Mouse (Mus musculus): ENCODE measurements around the gene Fam3b. TPM values are rescaled to one million over a fixed set of nuclear protein-coding genes. Genes with fewer than 3 reads are reported as not detected.

Fam3b gene
- polyA plus RNA-seq, 1 experiment from 2014 or later, result not detected

DNA sequence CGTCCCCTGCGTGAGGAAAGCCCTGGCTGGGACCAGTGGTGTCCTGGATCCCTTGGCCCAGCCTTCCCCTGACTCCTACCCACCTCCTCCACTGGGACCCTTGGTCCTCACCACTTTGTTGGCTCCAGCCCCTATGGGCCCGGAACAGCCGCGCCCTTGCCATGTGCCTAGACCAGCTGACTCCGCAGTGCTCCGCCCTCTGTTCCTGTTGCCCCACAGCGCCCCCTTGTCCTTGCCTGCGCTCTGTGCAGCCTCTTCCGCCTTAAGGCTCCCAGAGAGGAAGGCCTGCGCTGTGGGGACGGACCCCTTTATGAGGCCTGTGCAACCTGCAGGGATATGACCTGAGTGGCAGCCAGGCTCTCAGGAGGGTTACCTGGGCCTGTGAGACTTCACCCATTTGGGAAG, 2.3 kb downstream of the Fam3b start:
- Histone ChIP-seq H3K27ac (replicated peaks) (no peak overlapping the region), H3K27me3 (replicated peaks) (no peaks in the 10 kb centered on the region), H3K9me3 (replicated peaks) (no peaks in the 10 kb centered on the region), H3K4me3 (replicated peaks) (no peak overlapping the region), H3K4me2 (no peak overlapping the region), H3K4me1 (peaks cover 5% of the 10 kb centered on the region; the same call in 1 of the 2 replicates), H3K36me3 (no peaks in the 10 kb centered on the region), H3K9ac (replicated peaks) (no peak overlapping the region)
- no peak for ATAC-seq (ENCODE audit: low FRiP score)
- 92% methylated on average over 12 of the region's 12 CpGs for WGBS

DNA sequence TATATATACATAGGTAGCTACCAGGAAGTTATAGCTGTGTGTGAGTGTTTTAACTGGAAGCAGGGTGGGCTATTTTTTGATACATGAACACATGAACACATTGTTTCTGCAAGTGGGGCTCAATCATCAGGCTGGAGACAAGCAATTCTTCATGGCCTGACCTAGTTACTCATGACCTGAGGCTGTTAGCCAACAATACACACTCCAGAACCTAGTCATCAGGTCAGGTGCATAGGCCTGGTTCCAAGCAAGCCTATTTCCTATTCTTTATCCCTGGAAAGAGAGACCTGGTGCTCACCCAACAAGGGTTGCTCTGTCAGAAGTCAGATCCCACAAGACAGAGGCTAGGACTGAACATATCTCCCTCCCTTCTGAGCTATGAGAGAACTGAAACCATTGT, 3.1 kb downstream of the Fam3b start:
- ATAC-seq (ENCODE audit: low FRiP score), result no peak
- Histone ChIP-seq H3K4me3 (replicated peaks) (no peak overlapping the region), H3K27me3 (replicated peaks) (no peaks in the 10 kb centered on the region), H3K9me3 (replicated peaks) (no peaks in the 10 kb centered on the region), H3K4me1 (peaks cover 5% of the 10 kb centered on the region; the same call in 1 of the 2 replicates), H3K9ac (replicated peaks) (no peak overlapping the region), H3K36me3 (no peaks in the 10 kb centered on the region), H3K4me2 (no peak overlapping the region), H3K27ac (replicated peaks) (no peak overlapping the region)

DNA sequence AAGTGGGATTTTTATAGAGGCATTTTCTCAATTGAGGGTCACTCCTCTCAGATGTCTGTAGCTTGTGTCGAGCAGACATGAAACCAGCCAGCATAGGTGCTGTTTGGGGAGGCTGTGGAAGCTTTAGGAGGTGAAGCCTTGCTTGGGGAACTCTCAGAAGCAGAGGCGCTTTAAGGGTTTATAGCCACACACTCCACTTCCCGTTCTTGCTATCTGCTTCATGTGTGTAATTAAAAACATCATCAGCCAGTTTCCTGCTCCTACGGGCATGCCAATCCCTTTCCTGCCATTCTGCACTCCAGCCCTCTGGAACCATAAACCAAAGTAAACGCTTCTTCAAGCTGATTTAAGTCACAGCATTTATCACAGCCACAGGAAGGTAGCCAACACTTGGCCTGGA, 3.8 kb downstream of the Fam3b start:
- no peak overlapping the region for H3K27ac ChIP-seq (replicated peaks)
- H3K4me1 ChIP-seq, result peaks cover 5% of the 10 kb centered on the region; the same call in 1 of the 2 replicates
- no peak overlapping the region for H3K4me3 ChIP-seq (replicated peaks)
- ATAC-seq (ENCODE audit: low FRiP score), result no peak
- H3K27me3 ChIP-seq (replicated peaks), result no peaks in the 10 kb centered on the region
- H3K9me3 ChIP-seq (replicated peaks), result no peaks in the 10 kb centered on the region
- no peak overlapping the region for H3K9ac ChIP-seq (replicated peaks)
- 31% methylated on average over 5 of the region's 5 CpGs for WGBS
- no peak overlapping the region for H3K4me2 ChIP-seq
- H3K36me3 ChIP-seq, result no peaks in the 10 kb centered on the region

DNA sequence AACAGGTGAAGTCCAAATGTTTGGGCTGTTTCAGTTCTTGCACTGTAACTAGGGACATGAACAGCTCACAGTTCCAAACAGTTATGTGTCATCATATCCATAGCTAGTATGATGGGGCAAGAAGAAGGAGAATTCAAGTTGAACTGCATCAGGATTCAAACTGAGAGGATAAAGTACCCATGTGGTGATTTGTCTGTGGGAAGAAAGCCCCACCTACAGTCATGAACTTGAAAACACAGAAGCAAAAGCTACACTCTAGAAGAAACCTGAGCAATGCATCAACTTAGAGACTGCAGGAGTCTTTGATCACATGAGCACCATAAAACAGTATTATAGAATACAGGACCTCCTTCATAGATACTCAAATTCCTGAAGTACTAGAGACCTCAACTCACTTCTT, 6.8 kb downstream of the Fam3b start:
- no peak overlapping the region for H3K4me3 ChIP-seq (replicated peaks)
- peaks cover 5% of the 10 kb centered on the region; the same call in 1 of the 2 replicates for H3K4me1 ChIP-seq
- no peak for ATAC-seq (ENCODE audit: low FRiP score)
- no peak overlapping the region for H3K9ac ChIP-seq (replicated peaks)
- no peaks in the 10 kb centered on the region for H3K27me3 ChIP-seq (replicated peaks)
- no peaks in the 10 kb centered on the region for H3K36me3 ChIP-seq
- no peaks in the 10 kb centered on the region for H3K9me3 ChIP-seq (replicated peaks)
- H3K27ac ChIP-seq (replicated peaks), result no peak overlapping the region
- no peak overlapping the region for H3K4me2 ChIP-seq

DNA sequence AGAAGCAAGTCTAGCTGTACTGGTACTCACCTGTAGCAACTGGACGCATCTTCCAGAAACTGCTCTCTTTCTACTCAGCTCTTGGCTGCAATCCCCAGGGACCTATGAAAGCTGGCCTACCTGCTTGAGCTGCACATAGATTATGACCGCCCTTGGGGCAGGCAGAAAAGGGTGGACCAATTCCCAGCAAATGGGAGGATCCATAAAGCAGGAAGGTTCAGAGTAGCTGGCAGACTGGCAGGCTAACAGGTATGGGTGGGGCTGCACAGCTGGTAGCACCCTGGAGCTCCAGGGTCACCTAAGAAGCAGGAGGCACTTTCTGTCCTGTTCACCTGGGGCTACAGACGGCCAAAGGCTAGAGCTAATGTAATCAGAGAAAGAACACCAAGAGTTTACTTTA, 9.8 kb downstream of the Fam3b start:
- Histone ChIP-seq H3K27me3 (replicated peaks) (no peaks in the 10 kb centered on the region), H3K4me3 (replicated peaks) (no peak overlapping the region), H3K4me1 (no peaks in the 10 kb centered on the region), H3K36me3 (no peaks in the 10 kb centered on the region), H3K4me2 (no peak overlapping the region), H3K9me3 (replicated peaks) (no peaks in the 10 kb centered on the region), H3K27ac (replicated peaks) (no peak overlapping the region), H3K9ac (replicated peaks) (no peak overlapping the region)
- ATAC-seq (ENCODE audit: low FRiP score), result no peak
- 91% methylated on average over 3 of the region's 3 CpGs for WGBS

DNA sequence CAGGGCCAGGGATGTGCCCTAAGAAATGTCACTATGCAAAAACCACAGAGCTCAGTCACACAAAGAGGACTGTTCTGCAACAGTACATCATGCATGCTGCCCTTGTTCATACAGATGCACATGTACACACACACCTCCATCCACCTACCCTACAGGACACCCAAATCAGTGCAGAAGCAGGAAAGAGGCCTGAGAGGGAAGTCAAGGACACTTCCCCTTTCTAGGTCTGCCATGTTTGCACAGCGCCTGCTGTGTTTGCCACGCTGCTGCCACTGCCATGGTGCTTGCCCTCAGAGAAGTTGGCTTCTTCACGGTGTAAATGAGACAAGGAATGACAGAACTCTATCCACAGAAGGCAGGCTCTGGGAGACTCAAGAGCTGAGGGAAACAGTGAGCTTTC, 10.8 kb downstream of the Fam3b start:
- Histone ChIP-seq H3K4me2 (no peak overlapping the region), H3K36me3 (no peaks in the 10 kb centered on the region), H3K27me3 (replicated peaks) (no peaks in the 10 kb centered on the region), H3K27ac (replicated peaks) (no peak overlapping the region), H3K4me1 (no peaks in the 10 kb centered on the region), H3K9ac (replicated peaks) (no peak overlapping the region), H3K4me3 (replicated peaks) (no peak overlapping the region), H3K9me3 (replicated peaks) (no peaks in the 10 kb centered on the region)
- no peak for ATAC-seq (ENCODE audit: low FRiP score)
- 77% methylated on average over 3 of the region's 3 CpGs for WGBS

DNA sequence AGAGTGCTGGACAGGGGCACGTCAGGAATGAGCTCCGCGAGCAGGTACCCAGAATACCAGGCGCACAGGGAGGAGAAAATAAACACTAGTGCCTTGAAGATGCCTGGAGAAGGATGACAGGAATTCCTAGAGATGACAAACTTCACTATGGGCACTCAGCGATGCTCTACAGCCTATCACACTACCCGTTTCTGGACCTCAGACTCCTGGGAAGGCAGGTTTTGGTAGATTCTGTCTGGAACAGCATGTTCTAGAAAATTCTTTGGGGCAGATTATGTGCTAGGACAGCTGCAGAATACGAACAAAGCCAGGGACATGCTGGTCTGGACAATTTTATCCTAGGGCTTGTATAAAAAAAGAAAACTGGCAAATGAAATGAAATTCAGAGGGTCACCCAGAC, 13.7 kb downstream of the Fam3b start:
- Histone ChIP-seq H3K27ac (replicated peaks) (no peak overlapping the region), H3K9me3 (replicated peaks) (no peaks in the 10 kb centered on the region), H3K9ac (replicated peaks) (no peak overlapping the region), H3K4me3 (replicated peaks) (no peak overlapping the region), H3K4me1 (no peaks in the 10 kb centered on the region), H3K4me2 (no peak overlapping the region), H3K36me3 (no peaks in the 10 kb centered on the region), H3K27me3 (replicated peaks) (no peaks in the 10 kb centered on the region)
- 92% methylated on average over 7 of the region's 7 CpGs for WGBS
- no peak for ATAC-seq (ENCODE audit: low FRiP score)

DNA sequence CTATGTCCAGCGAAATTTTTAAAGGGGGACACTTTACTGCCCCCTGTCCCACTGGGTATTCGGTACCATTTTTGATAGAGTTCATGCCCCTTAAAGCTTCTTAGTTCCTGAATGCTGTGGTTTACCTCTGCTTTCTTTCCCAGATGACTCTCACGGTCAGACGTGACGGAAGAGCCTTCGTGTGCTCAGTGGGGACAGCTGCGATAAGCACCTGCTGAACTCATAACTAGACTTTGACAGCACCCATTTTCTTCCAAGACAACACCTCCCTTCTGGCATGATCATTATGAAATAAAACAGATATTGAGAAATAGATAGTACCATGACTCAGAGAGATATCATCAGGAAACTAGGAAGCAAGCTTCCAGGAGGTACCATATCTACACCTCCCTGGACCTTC, 15.2 kb downstream of the Fam3b start:
- Histone ChIP-seq H3K4me3 (replicated peaks) (no peak overlapping the region), H3K9ac (replicated peaks) (no peak overlapping the region), H3K4me1 (no peaks in the 10 kb centered on the region), H3K9me3 (replicated peaks) (no peaks in the 10 kb centered on the region), H3K27ac (replicated peaks) (no peak overlapping the region), H3K4me2 (no peak overlapping the region), H3K36me3 (no peaks in the 10 kb centered on the region), H3K27me3 (replicated peaks) (no peaks in the 10 kb centered on the region)
- WGBS, result 94% methylated on average over 7 of the region's 7 CpGs
- no peak for ATAC-seq (ENCODE audit: low FRiP score)

DNA sequence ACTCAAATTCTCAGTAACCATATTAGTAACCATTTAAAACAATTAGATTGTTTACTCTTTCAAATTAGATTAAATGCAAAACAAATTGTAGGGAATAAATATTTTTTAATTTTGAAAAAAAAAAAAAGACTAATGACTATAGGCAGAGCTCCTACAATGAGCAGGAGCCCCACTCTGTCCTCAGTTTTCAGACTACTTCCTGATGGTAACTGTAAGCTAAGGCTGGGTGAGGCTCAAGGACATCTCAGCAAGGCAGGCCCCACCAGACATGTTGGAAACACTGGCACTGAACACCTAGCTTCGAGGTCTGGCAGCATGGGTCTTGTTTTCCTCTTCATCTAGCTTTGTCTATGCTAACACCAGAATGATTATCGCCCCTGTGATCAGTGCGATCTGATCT, 16.5 kb downstream of the Fam3b start:
- Histone ChIP-seq H3K27ac (replicated peaks) (no peak overlapping the region), H3K9me3 (replicated peaks) (no peaks in the 10 kb centered on the region), H3K36me3 (no peaks in the 10 kb centered on the region), H3K9ac (replicated peaks) (no peak overlapping the region), H3K4me2 (no peak overlapping the region), H3K4me1 (no peaks in the 10 kb centered on the region), H3K27me3 (replicated peaks) (no peaks in the 10 kb centered on the region), H3K4me3 (replicated peaks) (no peak overlapping the region)
- 92% methylated on average over 3 of the region's 3 CpGs for WGBS
- no peak for ATAC-seq (ENCODE audit: low FRiP score)

DNA sequence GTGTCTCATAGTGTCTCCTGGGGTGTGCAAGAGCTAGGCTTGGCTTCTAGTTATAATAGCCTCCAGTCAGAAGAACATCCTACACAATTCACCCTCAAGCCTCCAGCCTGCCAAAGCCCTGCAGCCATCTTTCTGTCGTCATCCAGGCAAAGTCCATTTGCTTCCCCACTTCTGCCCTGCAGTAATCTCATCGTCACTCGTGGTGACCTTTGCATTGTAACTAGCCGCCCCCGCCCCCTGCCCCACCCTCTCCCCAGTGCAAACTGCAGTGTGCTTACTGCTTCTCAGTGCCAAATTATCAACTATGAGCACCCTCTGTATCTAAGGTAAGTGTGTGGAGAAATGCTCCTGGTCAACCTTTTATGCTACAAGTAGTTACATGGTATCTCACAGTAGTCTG, 16.9 kb downstream of the Fam3b start:
- Histone ChIP-seq H3K27me3 (replicated peaks) (no peaks in the 10 kb centered on the region), H3K36me3 (no peaks in the 10 kb centered on the region), H3K9me3 (replicated peaks) (no peaks in the 10 kb centered on the region), H3K27ac (replicated peaks) (no peak overlapping the region), H3K4me2 (no peak overlapping the region), H3K4me3 (replicated peaks) (no peak overlapping the region), H3K9ac (replicated peaks) (no peak overlapping the region), H3K4me1 (no peaks in the 10 kb centered on the region)
- ATAC-seq (ENCODE audit: low FRiP score), result no peak
- 55% methylated on average over 5 of the region's 5 CpGs for WGBS

DNA sequence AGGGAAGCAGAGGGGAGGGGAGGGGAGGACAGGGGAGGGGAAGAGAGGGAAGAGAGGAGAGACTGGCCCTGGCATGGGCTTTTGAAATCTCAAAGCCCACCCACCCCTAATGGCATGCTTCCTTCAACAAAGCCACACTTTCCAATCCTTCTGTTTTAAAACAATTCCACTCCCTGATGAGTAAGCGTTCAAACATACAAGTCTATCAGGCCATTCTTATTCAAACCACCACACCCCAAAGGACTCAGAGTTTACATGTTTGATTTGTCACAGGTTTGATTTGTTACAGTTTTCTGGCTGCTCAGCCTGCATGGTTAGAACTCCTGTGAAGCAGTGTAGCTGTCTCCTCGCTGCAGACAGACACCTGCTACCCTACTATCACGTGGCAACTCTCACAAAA, 18.6 kb downstream of the Fam3b start:
- no peak for ATAC-seq (ENCODE audit: low FRiP score)

DNA sequence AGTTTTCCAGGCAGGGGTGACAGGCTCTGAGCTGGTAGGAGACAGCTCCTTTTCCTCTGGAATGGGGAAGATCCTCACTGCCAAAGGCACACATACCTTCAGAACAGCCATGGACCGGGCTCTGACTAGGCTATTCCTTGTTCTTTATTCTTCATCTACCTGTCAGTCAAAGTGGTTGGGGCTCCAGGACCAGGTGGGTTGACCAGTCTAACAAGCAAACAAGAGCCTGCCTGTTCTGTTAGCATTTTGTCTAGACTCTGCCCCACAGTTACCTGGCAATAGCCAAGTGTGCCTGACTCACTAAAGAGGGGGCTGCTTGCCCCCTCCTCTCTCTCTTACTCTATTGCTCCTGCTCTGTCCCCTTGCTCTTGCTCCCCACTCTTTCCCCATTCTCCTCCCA, 22.2 kb downstream of the Fam3b start:
- no peaks in the 10 kb centered on the region for H3K36me3 ChIP-seq
- H3K4me2 ChIP-seq, result no peak overlapping the region
- H3K4me1 ChIP-seq, result no peaks in the 10 kb centered on the region
- no peak for ATAC-seq (ENCODE audit: low FRiP score)
- H3K27ac ChIP-seq (replicated peaks), result no peak overlapping the region
- 78% methylated on average over 1 of the region's 1 CpGs for WGBS
- no peak overlapping the region for H3K4me3 ChIP-seq (replicated peaks)
- no peaks in the 10 kb centered on the region for H3K9me3 ChIP-seq (replicated peaks)
- no peaks in the 10 kb centered on the region for H3K27me3 ChIP-seq (replicated peaks)
- no peak overlapping the region for H3K9ac ChIP-seq (replicated peaks)

More for the DNA sequence above, 18.6 kb downstream of the Fam3b start:
- Histone ChIP-seq H3K27me3 (replicated peaks) (no peaks in the 10 kb centered on the region), H3K9me3 (replicated peaks) (no peaks in the 10 kb centered on the region), H3K9ac (replicated peaks) (no peak overlapping the region), H3K36me3 (no peaks in the 10 kb centered on the region), H3K4me2 (no peak overlapping the region), H3K27ac (replicated peaks) (no peak overlapping the region), H3K4me3 (replicated peaks) (no peak overlapping the region), H3K4me1 (no peaks in the 10 kb centered on the region)
- 44% methylated on average over 3 of the region's 3 CpGs for WGBS

DNA sequence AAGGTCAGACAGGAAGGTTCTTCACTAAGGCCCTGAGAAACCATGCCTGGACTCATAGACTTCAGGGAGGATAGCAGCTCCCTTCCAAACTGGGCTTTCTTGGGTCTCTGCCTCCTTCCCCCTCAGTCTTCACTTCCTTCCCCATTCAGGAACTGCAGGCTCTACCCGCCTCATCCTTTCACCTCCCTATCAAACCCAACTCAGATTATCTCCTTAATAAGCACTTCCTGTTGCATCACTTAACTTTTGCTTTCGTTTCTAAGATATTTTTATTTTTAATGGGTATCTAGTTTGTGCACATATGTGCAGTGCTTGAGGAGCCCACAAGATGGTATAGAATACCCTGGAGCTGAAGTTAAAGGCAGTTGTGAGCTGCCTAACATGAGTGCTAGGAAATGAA, 36.0 kb downstream of the Fam3b start:
- Histone ChIP-seq H3K4me1 (no peaks in the 10 kb centered on the region), H3K27ac (replicated peaks) (no peak overlapping the region), H3K4me2 (no peak overlapping the region), H3K4me3 (replicated peaks) (no peak overlapping the region), H3K9ac (replicated peaks) (no peak overlapping the region), H3K27me3 (replicated peaks) (no peaks in the 10 kb centered on the region), H3K36me3 (no peaks in the 10 kb centered on the region), H3K9me3 (replicated peaks) (no peaks in the 10 kb centered on the region)
- WGBS, result 80% methylated on average over 2 of the region's 2 CpGs
- no peak for ATAC-seq (ENCODE audit: low FRiP score)

All from neural tube, embryonic 15.5 days (tissue).